Mouse (Mus musculus): ENCODE measurements around the gene Upk3a. TPM values are rescaled to one million over a fixed set of nuclear protein-coding genes. Genes with fewer than 3 reads are reported as not detected.

Gene Upk3a
- polyA plus RNA-seq, 1 experiment from 2014 or later, result 1.1 TPM

DNA sequence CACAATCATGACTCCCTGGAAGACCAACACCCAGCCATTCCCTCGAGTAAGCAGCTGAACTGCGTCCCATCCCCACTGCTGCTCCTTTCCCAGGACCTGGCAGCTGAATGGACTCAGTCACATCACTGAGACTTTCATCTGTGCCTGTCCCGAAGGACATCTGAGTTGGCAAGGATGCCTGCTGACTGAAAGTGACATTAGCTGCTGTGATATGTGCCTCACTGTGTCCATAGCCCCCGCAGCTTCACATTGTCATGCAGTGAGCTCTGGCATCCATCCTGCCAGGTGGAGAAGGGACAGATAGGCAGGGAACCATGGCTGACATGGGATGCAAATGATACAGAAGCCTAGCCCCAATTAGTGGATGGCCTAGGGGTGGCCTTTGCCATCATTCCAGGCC lies 38.2 kb downstream of the Upk3a start:
- no peak overlapping the region for H3K9ac ChIP-seq (ENCODE audit: low read length)
- H3K4me3 ChIP-seq (ENCODE audit: low read depth, low read length), result no peak overlapping the region
- no peak overlapping the region for H3K27ac ChIP-seq (ENCODE audit: low read depth, low read length)
- no peak overlapping the region for H3K4me2 ChIP-seq (ENCODE audit: low read length)
- H3K9me3 ChIP-seq (replicated peaks; ENCODE audit: control insufficient read depth, low read length), result no peaks in the 10 kb centered on the region
- no peaks in the 10 kb centered on the region for H3K27me3 ChIP-seq (replicated peaks; ENCODE audit: control insufficient read depth, insufficient read depth, low read length)
- H3K4me1 ChIP-seq (ENCODE audit: control insufficient read depth, insufficient read depth, low read length), result no peaks in the 10 kb centered on the region
- ATAC-seq (no peak), DNase-seq (ENCODE audit: low spot score) (no peak)
- 86% methylated on average over 4 of the region's 4 CpGs for WGBS
- H3K36me3 ChIP-seq (ENCODE audit: control insufficient read depth, insufficient read depth, low read length), result peaks cover 26% of the 10 kb centered on the region

GRCm38 (mm10) chr15:85063421-85063820 lies 46.5 kb downstream of the Upk3a start:
- Histone ChIP-seq H3K9me3 (replicated peaks; ENCODE audit: control insufficient read depth, low read length) (no peaks in the 10 kb centered on the region), H3K9ac (ENCODE audit: low read length) (no peak overlapping the region), H3K4me2 (ENCODE audit: low read length) (no peak overlapping the region), H3K27me3 (replicated peaks; ENCODE audit: control insufficient read depth, insufficient read depth, low read length) (no peaks in the 10 kb centered on the region), H3K4me3 (ENCODE audit: low read depth, low read length) (no peak overlapping the region), H3K36me3 (ENCODE audit: control insufficient read depth, insufficient read depth, low read length) (peaks cover 8% of the 10 kb centered on the region; the same call in 1 of the 2 replicates), H3K27ac (ENCODE audit: low read depth, low read length) (no peak overlapping the region), H3K4me1 (ENCODE audit: control insufficient read depth, insufficient read depth, low read length) (no peaks in the 10 kb centered on the region)
- 89% methylated on average over 2 of the region's 2 CpGs for WGBS
- DNase-seq (ENCODE audit: low spot score), result no peak
- ATAC-seq, result no peak

DNA sequence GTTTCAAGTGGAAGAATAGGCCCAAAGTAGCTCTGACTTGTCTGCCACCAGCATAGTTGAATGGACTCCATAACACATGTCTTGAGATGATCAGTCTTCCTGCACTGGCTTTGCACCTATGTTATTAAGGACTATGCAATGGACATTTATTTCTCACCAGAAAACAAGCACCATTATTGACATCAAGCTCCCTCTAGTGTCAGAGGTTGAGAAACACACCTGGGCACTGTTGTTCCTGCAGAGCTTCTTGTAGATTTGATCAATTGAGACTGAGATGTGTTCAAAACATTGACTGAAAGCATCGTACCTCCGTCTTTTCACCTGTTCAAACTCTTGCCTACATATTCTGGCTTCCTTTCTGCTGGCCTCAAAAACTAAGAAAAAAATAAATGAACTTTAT lies 53.6 kb downstream of the Upk3a start:
- 44% methylated on average over 2 of the region's 2 CpGs for WGBS

More for the DNA sequence above, 53.6 kb downstream of the Upk3a start:
- DNase-seq (ENCODE audit: low spot score) (peak; percentile 82), ATAC-seq (no peak)
- Histone ChIP-seq H3K4me3 (ENCODE audit: low read depth, low read length) (no peak overlapping the region), H3K27ac (ENCODE audit: low read depth, low read length) (no peak overlapping the region), H3K36me3 (ENCODE audit: control insufficient read depth, insufficient read depth, low read length) (no peaks in the 10 kb centered on the region), H3K9ac (ENCODE audit: low read length) (no peak overlapping the region), H3K27me3 (replicated peaks; ENCODE audit: control insufficient read depth, insufficient read depth, low read length) (no peaks in the 10 kb centered on the region), H3K4me2 (ENCODE audit: low read length) (no peak overlapping the region), H3K4me1 (ENCODE audit: control insufficient read depth, insufficient read depth, low read length) (no peaks in the 10 kb centered on the region), H3K9me3 (replicated peaks; ENCODE audit: control insufficient read depth, low read length) (no peaks in the 10 kb centered on the region)

Other genes starting within 250 kb of the Upk3a start
- 30.0 and 32.9 TPM in 2 replicates for gene Phf21b, start 161.1 kb upstream of the Upk3a start, polyA plus RNA-seq (2014; fragmentation: Nextera tagmentation; extraction: Ambion mirVana)
- gene Gm29666, start 97.1 kb upstream of the Upk3a start, polyA plus RNA-seq (2014; fragmentation: Nextera tagmentation; extraction: Ambion mirVana), result 0.30 and 0.40 TPM in 2 replicates
- gene Nup50, start 93.7 kb upstream of the Upk3a start, polyA plus RNA-seq (2014; fragmentation: Nextera tagmentation; extraction: Ambion mirVana), result 28.3 and 33.3 TPM in 2 replicates
- gene 5031439G07Rik, start 28.6 kb upstream of the Upk3a start, polyA plus RNA-seq (2014; fragmentation: Nextera tagmentation; extraction: Ambion mirVana), result 14.1 and 16.1 TPM in 2 replicates
- gene Fam118a, start 11.8 kb downstream of the Upk3a start, polyA plus RNA-seq (2014; fragmentation: Nextera tagmentation; extraction: Ambion mirVana), result 29.2 and 29.4 TPM in 2 replicates
- 0.09 and 0.28 TPM in 2 replicates for gene Smc1b, start 114.8 kb downstream of the Upk3a start, polyA plus RNA-seq (2014; fragmentation: Nextera tagmentation; extraction: Ambion mirVana)
- 0.64 and 0.97 TPM in 2 replicates for gene Ribc2, start 114.9 kb downstream of the Upk3a start, polyA plus RNA-seq (2014; fragmentation: Nextera tagmentation; extraction: Ambion mirVana)
- gene Fbln1, start 188.8 kb downstream of the Upk3a start, polyA plus RNA-seq (2014; fragmentation: Nextera tagmentation; extraction: Ambion mirVana), result 48.9 and 52.1 TPM in 2 replicates